Mouse (Mus musculus) MN1 (cell line): ENCODE measurements around the gene Gm5294.

Experiments used
- DNase-seq: peaks from one replicate; pipeline ENCODE4 v3.0.0-alpha.2; 2016; ENCODE audit warnings: low spot score

Gene Gm5294

GRCm38 (mm10) chr5:138849682-138850461 lies 30.0 kb downstream of the Gm5294 start:
- DNase-seq: no peak

GRCm38 (mm10) chr5:138850462-138850844 lies 30.6 kb downstream of the Gm5294 start:
- no peak for DNase-seq

GRCm38 (mm10) chr5:138851296-138851780 lies 31.5 kb downstream of the Gm5294 start:
- no peak for DNase-seq

GRCm38 (mm10) chr5:138852151-138852550 lies 32.3 kb downstream of the Gm5294 start:
- no peak for DNase-seq

GRCm38 (mm10) chr5:138853349-138853748 lies 33.5 kb downstream of the Gm5294 start:
- no peak for DNase-seq

- peak; percentile 59 for DNase-seq
Observed at GRCm38 (mm10) chr5:138857010-138857617, 37.2 kb downstream of the Gm5294 start.

GRCm38 (mm10) chr5:138857811-138858251 lies 38.0 kb downstream of the Gm5294 start:
- DNase-seq: no peak

- no peak for DNase-seq
Observed at GRCm38 (mm10) chr5:138863681-138864146, 43.8 kb downstream of the Gm5294 start.

- DNase-seq: no peak
Observed at GRCm38 (mm10) chr5:138864166-138864565, 44.3 kb downstream of the Gm5294 start.

GRCm38 (mm10) chr5:138864880-138865279 lies 45.0 kb downstream of the Gm5294 start:
- DNase-seq: no peak

- DNase-seq: no peak
Observed at GRCm38 (mm10) chr5:138865637-138866036, 45.8 kb downstream of the Gm5294 start.
